Mouse (Mus musculus) gastrocnemius, adult 2 months (tissue): ENCODE measurements around the gene Mt4. TPM values are rescaled to one million over a fixed set of nuclear protein-coding genes. Genes with fewer than 3 reads are reported as not detected.
"Not testable (repeated sequence)": the region's sequence is repeated elsewhere in the genome, so short reads cannot be mapped to it uniquely, and the experiment has no call there.

Experiments used
- DNase-seq: peaks from one replicate; pipeline ENCODE4 v3.0.0; 2022
- H3K27ac ChIP-seq: fragments of 200-600 bp; 2 replicates; pipeline ENCODE4 v1.8.1; 2022; ENCODE audit warnings: mild to moderate bottlenecking
- H3K4me3 ChIP-seq: fragments of 200-600 bp; 2 replicates; pipeline ENCODE4 v1.8.1; 2022; ENCODE audit warnings: mild to moderate bottlenecking, moderate library complexity
- CTCF ChIP-seq: fragments of 200-600 bp; IDR thresholded peaks from 2 replicates; pipeline ENCODE4 v1.8.1; 2022; ENCODE audit warnings: antibody characterized with exemption, mild to moderate bottlenecking, moderate library complexity
- intact Hi-C: fragments of 180-260 bp; cut with DNase I; formaldehyde crosslinking; loops from one replicate; pipeline ENCODE4 v1.15.1; 2025
- total RNA-seq, 2 experiments: library from RNA; stranded (reverse); gene quantifications; 2 replicates each; pipeline ENCODE4 v1.2.3; 2021

The Mt4 gene
- total RNA-seq, 2 experiments from 2014 or later, result not detected

DNA sequence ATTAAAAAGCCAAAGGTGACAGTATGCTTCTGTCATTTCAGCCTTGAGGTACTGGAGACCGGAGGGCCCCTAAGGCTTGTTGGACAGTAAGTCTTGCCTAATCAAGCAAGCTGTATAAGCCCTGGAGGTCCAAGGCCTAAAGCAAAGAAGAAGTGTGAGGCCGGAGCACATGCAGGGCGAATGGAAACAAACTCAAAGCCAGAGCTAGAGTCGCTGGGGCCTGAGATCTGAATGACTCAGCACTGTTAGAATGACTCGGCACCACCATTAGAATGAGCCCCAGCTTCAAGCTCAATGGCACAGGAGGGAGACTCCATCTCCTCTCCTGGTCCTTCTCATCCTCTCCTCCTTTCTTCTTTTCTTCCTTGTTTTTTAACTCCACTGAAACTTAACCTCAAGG is 13.9 kb downstream of the Mt4 start:
- Histone ChIP-seq H3K4me3 (no peak overlapping the region), H3K27ac (no peak overlapping the region)
- intact Hi-C loops, result no loop called here
- no peak for DNase-seq
- TF ChIP-seq CTCF, result no peak

DNA sequence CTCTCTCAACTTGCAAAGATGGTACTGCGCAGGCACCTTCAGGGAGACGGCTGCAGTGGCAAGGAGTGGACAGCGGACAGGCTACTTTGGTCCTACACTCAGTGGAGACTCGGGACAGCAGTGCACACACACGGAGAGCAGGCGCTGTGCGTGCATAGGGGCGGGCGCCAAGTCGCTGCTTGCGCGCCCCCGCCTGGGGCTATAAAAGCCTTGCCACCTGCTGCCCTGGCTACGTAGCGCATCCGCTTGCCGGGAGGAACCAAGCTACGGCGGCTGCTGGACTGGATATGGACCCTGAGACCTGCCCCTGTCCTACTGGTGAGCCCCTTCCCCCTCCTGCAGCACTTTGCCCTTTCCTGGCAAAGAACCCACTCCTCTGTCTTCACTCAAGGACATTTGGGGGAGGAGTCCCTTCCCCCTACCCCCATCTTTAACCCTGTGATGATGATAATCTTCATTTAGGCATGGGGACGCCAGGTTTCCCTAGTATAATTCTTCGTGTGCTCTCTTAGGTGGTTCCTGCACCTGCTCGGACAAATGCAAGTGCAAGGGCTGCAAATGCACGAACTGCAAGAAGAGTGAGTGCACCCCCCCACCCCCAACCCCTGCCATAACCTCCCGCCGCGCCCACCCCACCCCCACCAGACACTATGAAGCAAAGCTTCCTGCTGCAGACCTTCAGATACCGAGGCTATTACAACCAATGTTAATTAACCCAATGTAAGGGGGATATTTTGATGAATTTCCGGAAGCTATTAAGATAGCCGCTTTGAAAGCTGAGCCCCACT is 15.7 kb downstream of the Mt4 start, which contains the start of gene Mt3:
Gene Mt3, plus strand, starts transcription at position 95 of the 788 bp plus-strand sequence.
- peak within 1 kb of the TSS; percentile 63 for H3K4me3 ChIP-seq

DNA sequence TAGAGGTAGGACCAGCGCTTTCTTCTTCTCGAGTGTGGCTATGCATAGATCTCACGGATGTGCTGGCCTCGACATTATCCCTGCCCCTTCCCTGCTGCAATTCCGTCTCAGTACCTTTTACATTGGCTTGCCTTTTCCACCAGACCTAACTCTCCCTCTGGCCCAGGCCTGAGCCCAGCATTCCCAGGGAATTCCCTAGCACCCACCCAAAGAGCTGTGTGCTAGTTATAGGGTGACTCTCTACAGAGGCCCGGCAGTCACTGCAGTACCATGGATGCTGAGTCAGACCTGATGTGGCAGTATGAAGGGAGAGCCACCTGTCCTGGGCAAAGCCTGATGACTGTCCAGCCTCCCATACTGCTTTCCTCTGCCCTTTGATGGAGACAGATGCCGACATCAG is 16.5 kb downstream of the Mt4 start:
- DNase-seq, result no peak
- intact Hi-C loops, result loop anchor here (2.0 kb wide), 1 partner anchor 55 kb away; the partner anchor contains the start of gene Bbs2
- H3K27ac ChIP-seq, result no peak overlapping the region
- H3K4me3 ChIP-seq, result peak overlapping the region; percentile 63; the same call in 1 of the 2 replicates
- no peak for TF ChIP-seq CTCF

More for the DNA sequence above, 15.7 kb downstream of the Mt4 start, which contains the start of gene Mt3:
- TF ChIP-seq CTCF, result peak; percentile 56
- intact Hi-C loops, result loop anchor here (2.0 kb wide), 1 partner anchor 54 kb away; the partner anchor contains the start of gene Bbs2
- H3K27ac ChIP-seq, result 0 out of 2 replicates have a peak within 1 kb of the TSS, but pooled peaks have one; percentile 35
- DNase-seq, result peak; percentile 85

DNA sequence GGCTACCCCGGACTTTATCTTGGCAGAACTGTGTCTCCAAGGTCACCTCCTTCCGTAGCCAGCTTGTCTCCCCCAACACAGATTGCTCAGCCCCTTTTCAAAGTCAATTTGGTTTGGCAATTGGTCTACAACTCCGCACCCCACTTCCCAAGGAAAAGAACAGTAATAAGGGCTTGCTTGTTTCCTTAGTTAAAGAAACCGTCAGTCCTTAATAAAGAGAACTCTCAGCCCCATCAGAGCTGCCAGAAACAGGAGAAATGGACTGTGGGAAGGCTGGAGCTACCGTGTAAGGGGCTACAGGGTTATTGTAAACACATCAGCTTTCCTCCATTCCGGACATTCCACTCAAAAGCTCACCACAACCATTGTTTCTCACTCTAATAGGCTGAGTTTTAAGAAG is 17.5 kb downstream of the Mt4 start:
- H3K27ac ChIP-seq, result no peak overlapping the region
- intact Hi-C loops, result no loop called here
- H3K4me3 ChIP-seq, result no peak overlapping the region
- no peak for TF ChIP-seq CTCF
- DNase-seq, result no peak

DNA sequence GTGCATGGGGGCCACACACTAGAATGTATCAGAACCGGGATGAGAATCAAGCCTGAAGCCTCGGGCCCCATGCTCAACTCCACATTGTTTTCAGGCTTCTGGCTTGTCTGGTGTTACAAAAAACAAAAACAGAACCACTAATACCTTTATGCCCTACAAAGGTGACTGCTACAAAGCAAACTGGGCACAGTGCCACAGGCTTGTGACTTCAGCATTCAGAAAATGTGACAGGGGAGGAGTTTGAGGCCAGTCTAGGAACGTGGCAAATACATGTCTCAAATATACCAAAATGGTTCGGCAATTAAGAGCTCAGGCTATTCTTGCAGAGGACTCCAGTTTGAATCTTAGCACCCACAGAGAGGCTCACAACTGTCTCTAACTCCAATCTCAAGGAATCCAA is 19.1 kb downstream of the Mt4 start:
- TF ChIP-seq CTCF, result no peak
- Histone ChIP-seq H3K4me3 (no peak overlapping the region), H3K27ac (no peak overlapping the region)
- DNase-seq, result no peak
- intact Hi-C loops, result no loop called here

DNA sequence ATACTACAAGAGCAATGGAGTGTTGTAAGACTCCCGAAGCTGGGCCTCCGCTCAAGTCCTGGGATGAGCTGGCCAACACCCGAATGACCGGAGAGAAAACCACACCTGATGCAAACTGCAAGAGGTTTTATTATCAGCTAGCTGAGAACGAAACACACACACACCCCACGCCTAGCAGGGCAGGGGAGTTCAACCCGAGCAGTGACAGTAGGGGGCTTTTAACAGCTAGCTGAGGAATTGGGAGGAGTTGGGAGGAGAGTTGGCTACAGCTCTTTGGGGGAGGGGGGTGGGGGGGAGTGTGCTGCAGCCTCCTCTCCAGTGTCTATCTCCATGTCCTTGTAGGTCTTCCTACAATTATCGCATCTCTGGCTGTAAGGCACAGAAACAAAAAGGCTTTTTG is 28.8 kb downstream of the Mt4 start:
- intact Hi-C loops, result loop anchor here (2.0 kb wide), 1 partner anchor 21 kb away; no protein-coding TSS in a partner anchor
- H3K4me3 ChIP-seq, H3K27ac ChIP-seq, DNase-seq: not testable (repeated sequence)

DNA sequence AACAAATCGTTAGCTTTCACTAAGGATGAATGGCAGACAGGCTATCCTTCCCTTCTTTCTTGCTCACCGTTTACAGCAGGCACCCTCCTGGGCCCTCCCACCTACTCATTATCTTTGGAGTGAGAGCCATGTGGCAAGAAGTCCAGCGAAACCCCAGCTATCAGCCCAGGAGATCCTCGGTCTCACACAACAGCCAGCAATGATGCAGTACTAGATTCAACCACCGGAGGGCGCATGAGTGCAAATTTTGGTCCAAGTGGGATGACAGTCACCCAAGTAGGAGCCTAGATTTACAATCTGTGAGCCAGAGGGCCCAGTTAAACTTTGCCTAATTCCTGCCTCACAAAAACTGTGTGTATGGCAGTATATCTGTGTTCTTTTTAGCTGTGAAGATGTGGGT is 30.2 kb downstream of the Mt4 start:
- intact Hi-C loops, result loop anchor here (1.0 to 2.0 kb wide), 2 partner anchors 20 to 32 kb away; no protein-coding TSS in a partner anchor
- peak; percentile 98 for TF ChIP-seq CTCF
- H3K27ac ChIP-seq, result no peak overlapping the region
- DNase-seq, result peak; percentile 91
- peak overlapping the region; percentile 48 for H3K4me3 ChIP-seq

DNA sequence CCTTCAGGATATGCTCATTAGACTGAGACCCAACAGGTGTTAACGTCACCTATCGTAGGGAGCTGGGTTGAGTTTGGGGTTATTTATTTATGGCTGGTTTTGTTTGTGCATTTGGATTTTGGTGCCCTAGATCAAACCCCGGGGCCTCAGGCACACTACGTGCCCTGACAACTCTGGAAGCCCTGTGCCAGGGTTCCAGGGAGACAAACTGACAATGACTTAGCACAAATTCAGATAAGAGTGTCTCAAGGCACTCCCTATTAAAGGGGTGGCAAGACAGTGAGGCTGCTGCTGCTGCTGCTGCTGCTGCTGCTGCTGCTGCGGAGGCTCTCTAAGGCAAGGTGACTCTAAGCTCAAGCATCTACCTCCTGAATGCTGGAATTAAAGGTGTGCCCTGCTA is 32.5 kb downstream of the Mt4 start:
- intact Hi-C loops, result no loop called here
- no peak for TF ChIP-seq CTCF
- DNase-seq, result no peak
- Histone ChIP-seq H3K4me3 (no peak overlapping the region), H3K27ac (no peak overlapping the region)

DNA sequence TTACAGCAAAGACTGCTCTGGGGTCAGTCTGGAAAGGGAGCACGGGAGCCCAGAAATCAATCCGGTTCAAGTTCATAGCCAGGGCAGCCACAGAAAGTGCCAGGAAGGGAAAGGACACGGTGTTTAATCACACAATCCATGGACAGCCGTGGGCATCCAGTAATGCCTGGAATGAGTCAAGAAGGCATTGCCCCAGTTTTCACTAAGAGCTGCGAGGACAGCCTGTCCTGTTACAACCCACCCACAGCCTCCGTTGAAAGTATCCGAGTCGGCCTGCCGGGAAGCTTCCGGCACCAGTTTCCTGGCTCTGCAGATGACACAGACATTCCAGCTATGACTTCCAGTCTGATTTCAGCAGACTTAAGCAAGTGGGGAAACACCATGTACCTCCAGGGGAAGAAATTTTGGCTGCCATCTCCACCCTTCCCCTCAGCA is 34.3 kb downstream of the Mt4 start:
- intact Hi-C loops, result no loop called here
- peak overlapping the region; percentile 81 for H3K4me3 ChIP-seq
- H3K27ac ChIP-seq, result peak overlapping the region; percentile 83
- no peak for TF ChIP-seq CTCF
- DNase-seq, result peak; percentile 84

DNA sequence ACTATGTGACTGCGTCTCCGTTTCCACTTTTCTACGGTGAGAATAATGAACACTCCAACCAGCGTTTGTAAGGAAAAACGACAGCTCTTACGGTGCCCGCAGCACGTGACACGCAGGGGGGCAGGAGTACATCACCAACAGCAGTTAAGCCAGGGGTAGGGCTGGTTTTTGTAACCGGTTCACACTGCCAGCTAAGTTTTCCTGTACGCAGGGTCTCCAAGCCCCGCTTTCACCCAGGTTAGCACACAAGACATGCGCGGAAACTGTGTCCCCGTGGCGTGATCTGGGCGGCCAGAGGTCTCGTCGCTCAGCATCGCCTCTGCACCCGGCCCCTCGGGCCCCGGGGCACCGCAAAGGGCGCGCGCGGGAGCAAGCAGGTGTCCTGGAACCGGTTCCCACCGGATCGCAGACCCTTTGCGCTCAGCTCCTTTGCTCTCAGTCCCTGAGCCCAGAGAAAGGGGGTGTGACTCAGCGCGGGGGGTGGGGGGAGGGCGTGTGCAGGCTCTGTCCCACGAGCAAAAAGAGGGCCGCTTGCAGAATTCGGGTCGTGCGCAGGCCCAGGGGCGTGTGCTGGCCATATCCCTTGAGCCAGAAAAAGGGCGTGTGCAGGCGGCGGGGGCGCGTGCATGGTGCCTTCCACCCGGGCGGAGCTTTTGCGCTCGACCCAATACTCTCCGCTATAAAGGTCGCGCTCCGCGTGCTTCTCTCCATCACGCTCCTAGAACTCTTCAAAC is 35.2 kb downstream of the Mt4 start, which contains the start of gene Mt2:
Gene Mt2, plus strand, starts transcription at position 590 of the 734 bp plus-strand sequence.
- peak within 1 kb of the TSS; percentile 83 for H3K27ac ChIP-seq
- DNase-seq, result peak; percentile 87
- peak within 1 kb of the TSS; percentile 81 for H3K4me3 ChIP-seq
- TF ChIP-seq CTCF, result no peak
- intact Hi-C loops, result no loop called here

DNA sequence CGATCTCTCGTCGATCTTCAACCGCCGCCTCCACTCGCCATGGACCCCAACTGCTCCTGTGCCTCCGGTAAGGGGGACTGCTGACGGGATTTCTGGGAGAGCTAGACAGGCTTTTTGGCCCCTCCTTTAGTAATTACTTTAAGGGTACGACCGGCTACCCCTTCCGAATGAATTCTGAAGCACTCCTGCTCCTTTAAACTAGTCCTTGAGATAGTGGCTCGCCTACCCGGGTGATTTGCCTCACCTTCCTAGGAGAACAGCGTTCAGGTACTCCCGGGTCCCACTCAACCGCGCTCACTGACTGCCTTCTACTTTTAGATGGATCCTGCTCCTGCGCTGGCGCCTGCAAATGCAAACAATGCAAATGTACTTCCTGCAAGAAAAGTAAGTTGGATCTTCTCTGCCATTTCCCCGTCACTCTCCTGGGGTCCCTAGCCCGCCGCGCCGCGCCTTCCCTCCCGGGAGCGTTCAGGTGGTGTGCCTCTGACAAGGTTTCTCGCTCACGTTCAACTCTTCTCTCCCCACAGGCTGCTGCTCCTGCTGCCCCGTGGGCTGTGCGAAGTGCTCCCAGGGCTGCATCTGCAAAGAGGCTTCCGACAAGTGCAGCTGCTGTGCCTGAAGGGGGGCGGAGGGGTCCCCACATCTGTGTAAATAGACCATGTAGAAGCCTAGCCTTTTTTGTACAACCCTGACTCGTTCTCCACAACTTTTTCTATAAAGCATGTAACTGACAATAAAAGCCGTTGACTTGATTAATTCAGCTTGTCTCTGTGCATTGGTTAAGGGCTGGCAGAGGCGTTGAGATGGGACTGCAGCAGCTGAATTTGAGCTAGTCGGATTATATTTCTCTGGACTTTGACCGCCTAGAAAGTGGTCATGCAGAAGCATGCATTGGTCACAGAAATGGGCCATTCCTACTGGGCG is 36.1 kb downstream of the Mt4 start:
- H3K4me3 ChIP-seq, result peak overlapping the region; percentile 81
- TF ChIP-seq CTCF, result no peak
- peak overlapping the region; percentile 83 for H3K27ac ChIP-seq
- intact Hi-C loops, result no loop called here
- peak; percentile 39 for DNase-seq
